Mouse (Mus musculus): ENCODE results near the gene Aqp12. TPM values are rescaled to one million over a fixed set of nuclear protein-coding genes. Genes with fewer than 3 reads are reported as not detected.
"Not testable (repeated sequence)": the region's sequence is repeated elsewhere in the genome, so short reads cannot be mapped to it uniquely, and the experiment has no call there.

Gene Aqp12
- not detected in 2 replicates for polyA plus RNA-seq (2015; fragmentation: Nextera tagmentation; extraction: Ambion mirVana)

DNA sequence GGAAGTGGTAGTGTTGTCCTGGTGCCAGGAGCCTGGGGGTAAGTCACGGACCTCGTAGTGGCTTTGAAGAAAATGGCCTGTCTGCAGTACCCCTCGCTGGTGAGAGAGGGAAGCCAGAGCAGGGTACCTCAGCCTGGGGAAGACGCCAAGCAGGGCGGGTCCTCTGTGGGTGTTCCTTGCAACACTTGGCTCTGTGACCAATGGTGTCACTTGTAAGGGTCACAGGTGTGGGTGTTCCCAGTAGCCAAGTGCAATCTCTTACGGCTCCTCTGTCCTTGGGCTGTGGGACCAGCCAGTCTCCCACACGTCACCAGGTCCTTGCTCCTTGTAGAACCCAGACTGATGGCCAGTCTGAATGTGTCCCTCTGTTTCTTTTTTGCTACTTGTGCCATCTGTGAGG is at the start of gene Aqp12:
TSS of gene Aqp12 (plus strand) at position 274 of the 400 bp plus-strand sequence.
- no peaks in the 10 kb centered on the region for H3K36me3 ChIP-seq
- no peaks in the 10 kb centered on the region for H3K9me3 ChIP-seq (replicated peaks)
- no peaks in the 10 kb centered on the region for H3K4me1 ChIP-seq
- no peak within 1 kb of the TSS for H3K27ac ChIP-seq
- WGBS, result 75% methylated on average over 7 of the region's 7 CpGs
- no peak within 1 kb of the TSS for H3K4me2 ChIP-seq
- no peak within 1 kb of the TSS for H3K9ac ChIP-seq
- H3K4me3 ChIP-seq (replicated peaks), result no peak within 1 kb of the TSS
- no peak for ATAC-seq (replicated peaks; ENCODE audit: low FRiP score)
- no peaks in the 10 kb centered on the region for H3K27me3 ChIP-seq

DNA sequence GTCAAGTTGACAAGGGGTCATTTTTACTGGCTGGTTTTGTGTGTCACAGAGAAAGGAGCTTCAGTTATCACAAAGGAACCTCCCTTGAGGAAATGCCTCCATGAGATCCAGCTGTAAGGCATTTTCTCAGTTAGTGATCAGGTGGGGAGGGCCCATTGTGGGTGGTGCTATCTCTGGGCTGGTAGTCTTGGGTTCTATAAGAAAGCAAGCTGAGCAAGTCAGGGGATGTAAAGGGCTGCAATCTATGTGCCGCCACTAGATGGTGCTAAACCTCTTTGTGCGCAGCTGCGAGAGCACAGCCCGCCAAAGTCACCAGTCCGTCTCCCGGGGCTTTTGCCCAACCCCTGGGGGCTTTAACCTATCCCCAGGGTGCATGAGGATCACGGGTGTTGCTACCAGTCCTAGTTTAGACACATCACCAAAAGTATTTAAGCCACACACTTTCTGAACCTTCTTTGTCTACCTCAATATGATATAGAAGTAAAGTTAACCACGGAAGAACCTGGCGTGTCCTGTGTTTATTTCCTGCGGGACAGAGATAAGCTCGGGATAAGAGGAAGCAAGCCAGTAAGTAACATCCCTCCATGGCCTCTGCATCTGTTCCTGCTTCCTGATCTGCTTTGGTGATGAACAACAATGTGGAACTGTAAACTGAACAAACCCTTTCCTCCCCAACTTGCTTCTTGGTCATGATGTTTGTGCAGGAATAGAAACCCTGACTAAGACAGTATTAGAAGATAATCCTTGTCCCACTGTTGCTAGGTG is 49.4 kb upstream of the Aqp12 start:
- H3K9me3 ChIP-seq (replicated peaks); H3K36me3 ChIP-seq; H3K27ac ChIP-seq; ATAC-seq (replicated peaks; ENCODE audit: low FRiP score); H3K27me3 ChIP-seq; H3K4me1 ChIP-seq: not testable (repeated sequence)
- 11% methylated on average over 11 of the region's 11 CpGs for WGBS
- H3K4me2 ChIP-seq, result peak overlapping the region; percentile 51
- peak overlapping the region; percentile 21; the same call in 1 of the 2 replicates for H3K4me3 ChIP-seq (replicated peaks)
- H3K9ac ChIP-seq, result 0 out of 2 replicates have a peak overlapping the region, but pooled peaks have one; percentile 4

DNA sequence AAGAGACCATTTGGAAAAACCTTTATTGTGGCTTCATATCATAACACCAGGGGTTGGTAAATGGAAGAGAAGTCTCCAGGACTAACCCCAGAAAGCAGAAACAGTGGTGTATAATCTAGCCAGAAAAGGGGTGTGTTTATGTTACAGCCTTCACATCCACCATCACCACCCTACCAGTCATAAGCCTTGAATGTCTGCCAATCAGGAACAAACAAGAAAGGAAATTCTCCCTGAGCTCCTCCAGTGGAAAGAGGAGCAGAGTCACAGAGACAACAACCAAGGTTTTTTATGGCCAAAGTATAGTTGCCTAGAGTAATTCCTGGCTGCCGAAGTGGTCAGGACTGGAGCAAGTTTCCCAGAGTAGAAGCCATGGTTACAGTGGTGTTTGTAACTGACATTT is 47.1 kb upstream of the Aqp12 start:
- no peaks in the 10 kb centered on the region for H3K9me3 ChIP-seq (replicated peaks)
- no peaks in the 10 kb centered on the region for H3K27me3 ChIP-seq
- no peaks in the 10 kb centered on the region for H3K36me3 ChIP-seq
- ATAC-seq (replicated peaks; ENCODE audit: low FRiP score), result no peak
- H3K4me2 ChIP-seq, result no peak overlapping the region
- no peaks in the 10 kb centered on the region for H3K4me1 ChIP-seq
- 70% methylated on average over 1 of the region's 1 CpGs for WGBS
- H3K4me3 ChIP-seq (replicated peaks), result no peak overlapping the region
- H3K27ac ChIP-seq, result no peak overlapping the region
- H3K9ac ChIP-seq, result no peak overlapping the region

DNA sequence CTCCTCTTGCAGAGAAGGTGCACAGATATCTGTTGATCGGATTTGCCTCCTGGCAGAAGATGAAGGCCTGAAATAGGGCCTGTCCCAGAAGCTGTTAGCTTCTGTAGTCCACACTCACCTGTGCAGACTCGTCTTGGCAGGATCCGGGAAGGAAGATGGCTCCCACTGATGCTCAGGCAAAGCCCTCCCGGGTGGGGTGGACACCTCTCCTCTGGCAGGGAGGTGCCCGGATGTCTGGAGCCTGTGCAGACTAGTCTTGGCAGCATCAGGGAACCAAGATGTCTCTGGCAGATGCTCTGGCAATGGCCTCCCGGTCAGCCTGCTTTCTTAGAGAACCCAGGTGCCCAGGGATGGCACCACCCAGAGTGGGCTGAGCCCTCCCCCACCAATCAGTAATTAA is 35.3 kb upstream of the Aqp12 start:
- H3K4me1 ChIP-seq; H3K36me3 ChIP-seq; H3K9ac ChIP-seq; ATAC-seq (replicated peaks; ENCODE audit: low FRiP score); H3K27ac ChIP-seq; H3K4me3 ChIP-seq (replicated peaks); H3K27me3 ChIP-seq; H3K4me2 ChIP-seq; H3K9me3 ChIP-seq (replicated peaks): not testable (repeated sequence)
- WGBS, result 85% methylated on average over 6 of the region's 6 CpGs

DNA sequence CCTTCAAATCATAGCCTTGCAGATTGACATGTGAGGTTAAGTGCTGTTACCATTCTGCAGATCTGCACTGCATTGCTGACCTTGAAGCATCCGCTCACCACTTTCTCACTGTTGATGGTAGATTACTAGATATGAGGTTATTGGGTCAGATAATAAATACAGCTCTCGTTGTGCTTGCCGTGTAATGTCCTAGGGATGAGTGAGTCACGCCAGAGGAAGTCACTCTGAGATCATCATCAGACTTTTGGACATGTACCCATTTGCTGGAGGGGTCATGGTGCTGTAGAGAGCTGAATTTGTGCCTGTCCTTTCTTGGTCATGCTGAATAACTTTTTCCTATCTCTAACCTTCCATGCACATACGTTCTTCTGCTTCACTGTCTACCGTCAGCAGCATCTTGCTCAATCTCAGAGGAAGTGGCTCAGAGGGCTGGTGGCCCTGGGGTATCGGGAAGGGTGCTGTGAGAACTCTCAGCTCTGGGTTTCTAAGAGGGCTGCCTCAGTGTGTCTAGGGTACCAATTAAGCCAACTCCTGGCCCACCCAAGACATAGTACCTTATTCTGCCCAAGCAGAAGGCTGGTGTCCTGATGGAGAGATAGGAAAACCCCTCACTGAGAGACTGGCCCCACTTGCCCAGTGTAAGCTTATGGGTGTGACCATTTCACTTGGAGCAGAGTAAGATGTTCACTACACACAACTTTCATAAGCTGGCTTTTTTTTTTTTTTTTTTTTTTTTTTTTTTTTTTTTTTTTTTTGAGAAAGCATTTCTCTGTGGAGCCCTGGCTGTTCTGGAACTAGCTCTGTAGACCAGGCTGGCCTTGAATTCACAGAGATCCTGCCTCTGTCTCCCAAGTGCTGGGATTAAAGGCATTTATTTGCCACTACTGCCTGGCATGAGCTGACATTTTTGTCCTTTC is 34.0 kb upstream of the Aqp12 start:
- Histone ChIP-seq H3K27me3 (no peaks in the 10 kb centered on the region), H3K4me3 (replicated peaks) (no peak overlapping the region), H3K4me2 (no peak overlapping the region), H3K9ac (no peak overlapping the region), H3K27ac (no peak overlapping the region), H3K9me3 (replicated peaks) (no peaks in the 10 kb centered on the region), H3K36me3 (no peaks in the 10 kb centered on the region), H3K4me1 (peaks cover 8% of the 10 kb centered on the region; the same call in 1 of the 2 replicates)
- no peak for ATAC-seq (replicated peaks; ENCODE audit: low FRiP score)
- 81% methylated on average over 7 of the region's 7 CpGs for WGBS

DNA sequence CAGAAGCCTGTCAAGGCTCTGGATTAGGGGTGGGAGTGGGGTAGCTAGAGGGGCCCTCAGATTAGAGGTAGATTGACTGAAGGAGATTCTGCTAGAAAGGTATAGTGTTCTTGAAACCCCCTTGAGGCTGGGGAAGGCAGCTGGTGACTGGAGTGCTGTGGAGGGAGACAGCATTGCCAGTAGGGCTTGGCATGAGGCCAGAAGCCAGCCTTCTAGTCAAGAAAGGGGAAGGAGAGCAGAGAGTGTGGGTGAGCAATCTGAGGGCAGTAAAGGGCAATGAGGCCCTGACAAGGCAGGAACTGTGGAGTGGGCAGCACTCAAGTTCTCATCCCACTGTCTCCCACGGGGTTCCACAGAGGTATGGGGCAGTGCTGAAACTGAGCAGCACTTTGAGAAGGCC is 33.3 kb upstream of the Aqp12 start:
- H3K27me3 ChIP-seq, result no peaks in the 10 kb centered on the region
- no peaks in the 10 kb centered on the region for H3K36me3 ChIP-seq
- H3K4me3 ChIP-seq (replicated peaks), result no peak overlapping the region
- peaks cover 8% of the 10 kb centered on the region; the same call in 1 of the 2 replicates for H3K4me1 ChIP-seq
- H3K9me3 ChIP-seq (replicated peaks), result no peaks in the 10 kb centered on the region
- 56% methylated on average over 1 of the region's 1 CpGs for WGBS
- no peak; the same call in 1 of the 2 replicates for ATAC-seq (replicated peaks; ENCODE audit: low FRiP score)
- no peak overlapping the region for H3K4me2 ChIP-seq
- no peak overlapping the region for H3K9ac ChIP-seq
- H3K27ac ChIP-seq, result no peak overlapping the region

DNA sequence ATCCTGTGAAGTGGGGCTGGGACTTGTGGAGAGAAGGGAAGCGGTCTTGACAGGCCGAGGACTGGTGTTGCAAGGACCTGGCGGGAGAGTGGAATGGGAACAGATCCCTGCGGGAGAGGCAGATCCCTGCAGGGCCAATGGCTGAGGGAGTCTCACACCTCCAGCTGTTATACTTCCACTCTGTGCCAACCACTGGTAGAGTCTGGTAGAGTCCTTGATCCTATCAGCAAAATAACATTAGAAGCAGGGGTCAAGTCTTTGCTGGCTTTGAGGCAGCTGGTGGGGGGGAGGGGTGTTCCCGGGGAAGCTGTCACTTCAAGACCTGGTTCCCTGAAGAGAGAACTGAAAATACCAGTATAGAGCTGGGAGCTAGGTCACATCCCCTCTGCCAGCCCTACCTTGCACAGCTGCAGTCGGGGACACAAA is 30.0 kb upstream of the Aqp12 start:
- Histone ChIP-seq H3K4me2 (no peak overlapping the region), H3K36me3 (no peaks in the 10 kb centered on the region), H3K4me1 (peaks cover 21% of the 10 kb centered on the region; the same call in 1 of the 2 replicates), H3K27me3 (0 out of 2 replicates have a peak, but pooled peaks cover 9% of the 10 kb centered on the region), H3K27ac (no peak overlapping the region), H3K4me3 (replicated peaks) (no peak overlapping the region), H3K9me3 (replicated peaks) (no peaks in the 10 kb centered on the region), H3K9ac (no peak overlapping the region)
- 31% methylated on average over 6 of the region's 6 CpGs for WGBS
- ATAC-seq (replicated peaks; ENCODE audit: low FRiP score), result no peak; the same call in 1 of the 2 replicates

DNA sequence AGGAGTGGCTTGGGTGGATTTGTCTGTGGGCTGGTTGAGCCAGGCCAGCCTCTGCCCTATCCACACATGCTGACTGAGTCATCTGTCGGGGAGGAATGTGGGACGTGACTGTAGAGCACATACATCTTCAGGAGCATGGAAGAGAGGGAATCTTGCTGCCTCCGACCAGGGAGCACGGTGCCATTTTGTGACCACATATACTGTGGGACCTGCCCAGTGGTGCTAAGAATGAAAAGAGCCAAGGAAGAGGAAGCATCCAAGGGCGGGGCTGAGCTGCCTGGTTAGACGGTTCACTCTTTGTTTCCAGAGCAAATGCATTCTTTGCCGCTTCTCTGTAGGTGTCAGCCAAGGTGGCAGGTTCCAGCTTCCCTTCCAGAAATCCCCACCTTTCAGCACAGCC is 27.5 kb upstream of the Aqp12 start:
- Histone ChIP-seq H3K4me2 (no peak overlapping the region), H3K27ac (no peak overlapping the region), H3K36me3 (no peaks in the 10 kb centered on the region), H3K9me3 (replicated peaks) (no peaks in the 10 kb centered on the region), H3K4me3 (replicated peaks) (no peak overlapping the region), H3K4me1 (peaks cover 19% of the 10 kb centered on the region; the same call in 1 of the 2 replicates), H3K27me3 (0 out of 2 replicates have a peak, but pooled peaks cover 9% of the 10 kb centered on the region), H3K9ac (no peak overlapping the region)
- ATAC-seq (replicated peaks; ENCODE audit: low FRiP score), result no peak
- 51% methylated on average over 7 of the region's 7 CpGs for WGBS

DNA sequence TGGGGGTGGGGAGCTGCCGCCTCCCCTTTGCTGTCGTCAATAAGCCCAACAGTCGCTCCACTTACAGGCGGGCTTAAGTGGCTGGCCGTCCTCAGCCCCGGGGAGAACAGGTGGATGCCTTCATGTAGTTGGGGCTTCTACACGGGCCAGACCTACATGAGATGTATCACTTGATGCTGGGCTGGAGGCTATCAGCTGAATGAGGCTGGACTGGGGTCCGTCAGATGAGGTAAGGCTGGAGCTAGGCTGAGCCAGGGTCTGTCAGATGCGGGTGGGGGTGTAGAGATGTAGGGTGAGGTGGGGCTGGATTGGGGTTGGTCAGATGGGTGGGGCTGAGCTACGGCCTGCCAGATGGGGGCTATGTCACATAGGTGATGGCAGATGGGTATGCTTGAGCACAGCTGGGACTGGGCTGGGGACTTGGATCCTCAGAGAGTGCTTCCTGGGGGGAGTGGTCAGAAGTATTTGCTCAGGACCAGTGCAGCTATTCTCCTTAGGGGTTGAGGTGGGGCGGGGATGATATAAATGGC is 27.0 kb upstream of the Aqp12 start:
- 23% methylated on average over 11 of the region's 11 CpGs for WGBS
- H3K36me3 ChIP-seq, result no peaks in the 10 kb centered on the region
- peaks cover 19% of the 10 kb centered on the region; the same call in 1 of the 2 replicates for H3K4me1 ChIP-seq
- ATAC-seq (replicated peaks; ENCODE audit: low FRiP score), result 0 out of 2 replicates have a peak, but pooled peaks have one; percentile 17
- no peak overlapping the region for H3K9ac ChIP-seq
- no peak overlapping the region for H3K4me2 ChIP-seq
- H3K4me3 ChIP-seq (replicated peaks), result no peak overlapping the region
- no peaks in the 10 kb centered on the region for H3K9me3 ChIP-seq (replicated peaks)
- H3K27me3 ChIP-seq, result 0 out of 2 replicates have a peak, but pooled peaks cover 9% of the 10 kb centered on the region
- no peak overlapping the region for H3K27ac ChIP-seq

DNA sequence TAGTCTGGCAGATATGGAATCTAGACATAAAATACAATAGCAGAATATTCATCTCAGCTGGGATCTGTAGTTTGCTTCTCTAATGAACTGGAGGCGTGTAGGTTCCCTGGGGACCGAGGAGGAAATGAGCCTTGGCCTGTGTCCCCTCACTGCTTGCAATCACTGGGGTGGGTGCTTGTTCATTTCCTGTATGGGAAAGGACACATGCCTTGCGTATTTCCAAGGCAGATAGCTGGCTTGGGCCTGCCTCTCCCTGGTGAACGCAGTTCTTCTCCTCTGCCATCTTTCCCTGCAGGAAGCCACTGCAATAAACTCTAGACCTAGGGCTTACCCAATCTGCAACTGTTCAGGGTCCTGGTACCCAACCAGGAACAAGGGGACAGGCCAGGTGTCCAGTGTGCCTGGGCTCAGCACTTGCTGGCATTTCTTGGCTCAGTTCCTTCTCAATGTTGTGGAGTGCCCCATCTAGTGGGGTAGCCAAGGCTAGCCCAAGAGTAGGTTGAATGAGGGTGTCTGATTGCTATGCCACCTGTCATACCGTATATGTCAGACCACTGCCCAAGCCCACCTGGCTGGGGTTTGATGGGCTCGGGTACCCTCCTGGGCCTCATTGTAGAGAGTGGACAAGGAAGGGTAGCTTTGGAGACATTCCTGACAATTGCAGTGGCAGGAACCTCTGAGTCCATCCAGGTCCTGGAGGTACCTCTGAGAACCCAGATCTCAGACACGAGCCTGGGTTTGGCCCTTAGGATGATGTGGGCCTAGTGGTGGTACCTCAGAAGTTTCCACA is 24.9 kb upstream of the Aqp12 start:
- Histone ChIP-seq H3K9me3 (replicated peaks) (no peaks in the 10 kb centered on the region), H3K4me3 (replicated peaks) (no peak overlapping the region), H3K27ac (peak overlapping the region; percentile 5; the same call in 1 of the 2 replicates), H3K36me3 (no peaks in the 10 kb centered on the region), H3K4me1 (peaks cover 16% of the 10 kb centered on the region; the same call in 1 of the 2 replicates), H3K9ac (no peak overlapping the region), H3K27me3 (0 out of 2 replicates have a peak, but pooled peaks cover 9% of the 10 kb centered on the region), H3K4me2 (no peak overlapping the region)
- ATAC-seq (replicated peaks; ENCODE audit: low FRiP score), result no peak
- WGBS, result 71% methylated on average over 7 of the region's 7 CpGs

DNA sequence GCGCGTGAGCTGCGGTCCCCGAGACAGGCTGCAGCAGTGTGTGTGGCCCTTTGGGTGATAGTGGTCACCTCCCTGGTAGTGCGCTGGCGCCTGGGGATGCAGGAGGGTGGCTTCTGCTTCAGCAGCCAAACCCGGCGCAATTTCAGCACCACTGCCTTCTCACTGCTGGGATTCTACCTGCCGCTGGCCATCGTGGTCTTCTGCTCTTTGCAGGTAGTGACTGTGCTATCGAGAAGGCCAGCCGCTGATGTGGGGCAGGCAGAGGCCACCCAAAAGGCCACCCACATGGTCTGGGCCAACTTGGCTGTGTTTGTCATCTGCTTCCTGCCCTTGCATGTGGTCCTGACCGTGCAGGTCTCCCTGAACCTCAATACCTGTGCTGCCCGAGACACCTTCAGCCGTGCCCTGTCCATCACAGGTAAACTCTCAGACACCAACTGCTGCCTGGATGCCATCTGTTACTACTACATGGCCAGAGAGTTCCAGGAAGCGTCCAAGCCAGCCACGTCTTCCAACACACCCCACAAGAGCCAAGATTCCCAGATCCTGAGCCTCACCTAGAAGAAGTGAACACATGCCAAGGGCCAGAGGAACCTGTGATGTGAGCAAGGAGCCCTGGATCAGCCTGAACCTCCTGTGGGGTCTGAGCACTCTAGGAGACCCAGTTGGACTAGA is 23.1 kb upstream of the Aqp12 start:
- no peaks in the 10 kb centered on the region for H3K36me3 ChIP-seq
- H3K4me2 ChIP-seq, result no peak overlapping the region
- 0 out of 2 replicates have a peak, but pooled peaks cover 9% of the 10 kb centered on the region for H3K27me3 ChIP-seq
- peaks cover 15% of the 10 kb centered on the region; the same call in 1 of the 2 replicates for H3K4me1 ChIP-seq
- H3K9me3 ChIP-seq (replicated peaks), result no peaks in the 10 kb centered on the region
- WGBS, result 91% methylated on average over 17 of the region's 17 CpGs
- no peak overlapping the region for H3K27ac ChIP-seq
- H3K4me3 ChIP-seq (replicated peaks), result no peak overlapping the region
- no peak for ATAC-seq (replicated peaks; ENCODE audit: low FRiP score)
- H3K9ac ChIP-seq, result no peak overlapping the region
